Mouse (Mus musculus) limb, embryonic 14.5 days (tissue): ENCODE results near the gene Gm20431. TPM values are rescaled to one million over a fixed set of nuclear protein-coding genes. Genes with fewer than 3 reads are reported as not detected.

ENCODE experiments used
- ATAC-seq: fragments of 200-750 bp; cut with Nextera tagmentation; 2 replicates; pipeline ENCODE4 v1.8.0; 2017; ENCODE audit warnings: low read depth, moderate number of reproducible peaks, moderate TSS enrichment; ENCODE audit not compliant: low FRiP score
- DNase-seq: peaks from one replicate; pipeline ENCODE4 v3.0.0-alpha.2; 2015; ENCODE audit warnings: low spot score
- H3K27ac ChIP-seq: fragments of 300-500 bp; sonication (generic); replicated peaks from 2 replicates; pipeline ENCODE4 v1.5.1; 2014; ENCODE audit warnings: low read depth, mild to moderate bottlenecking, low read length, moderate library complexity, mixed read lengths
- H3K27me3 ChIP-seq: fragments of 300-500 bp; sonication (generic); 2 replicates; pipeline ENCODE4 v1.6.1; 2014; ENCODE audit warnings: low read length, mixed read lengths; ENCODE audit not compliant: control insufficient read depth, insufficient read depth
- H3K36me3 ChIP-seq: fragments of 300-500 bp; sonication (generic); 2 replicates; pipeline ENCODE4 v1.6.1; 2014; ENCODE audit warnings: mild to moderate bottlenecking, low read length, moderate library complexity, mixed read lengths; ENCODE audit not compliant: control insufficient read depth, insufficient read depth
- H3K4me1 ChIP-seq: fragments of 300-500 bp; sonication (generic); 2 replicates; pipeline ENCODE4 v1.6.1; 2014; ENCODE audit warnings: antibody characterized with exemption, low read length, mixed read lengths; ENCODE audit not compliant: control insufficient read depth, insufficient read depth
- H3K4me2 ChIP-seq: fragments of 300-500 bp; sonication (generic); replicated peaks from 2 replicates; pipeline ENCODE4 v1.6.1; 2014; ENCODE audit warnings: low read depth, mild to moderate bottlenecking, low read length, moderate library complexity; ENCODE audit not compliant: severe bottlenecking
- H3K4me3 ChIP-seq: fragments of 300-500 bp; sonication (generic); replicated peaks from 2 replicates; pipeline ENCODE4 v1.5.1; 2014; ENCODE audit warnings: low read length
- H3K9ac ChIP-seq: fragments of 300-500 bp; sonication (generic); 2 replicates; pipeline ENCODE4 v1.6.1; 2014; ENCODE audit warnings: mild to moderate bottlenecking, low read depth, low read length, moderate library complexity; ENCODE audit not compliant: severe bottlenecking
- H3K9me3 ChIP-seq: fragments of 300-500 bp; sonication (generic); 2 replicates; pipeline ENCODE4 v1.6.1; 2016; ENCODE audit warnings: low read length; ENCODE audit not compliant: control insufficient read depth
- POLR2A ChIP-seq: fragments of 200-500 bp; IDR thresholded peaks from 2 replicates; pipeline ENCODE4 v1.8.0; 2012; ENCODE audit warnings: inconsistent platforms, mild to moderate bottlenecking, moderate library complexity, borderline replicate concordance; ENCODE audit not compliant: insufficient read depth, insufficient read length; ENCODE audit errors: extremely low read depth
- WGBS: fragments of 180-500 bp; shearing (Covaris S2); extraction: QIAGEN DNeasy Blood & Tissue Kit; methylation state at CpG from one replicate; pipeline ENCODE4 v1.1.7; 2014; 5-methylcytosine and 5-hydroxymethylcytosine counted together
- polyA plus RNA-seq, 2 experiments: library from polyadenylated mRNA; depleted of rRNA in 1 of 2; stranded (reverse) in 1 of 2; unstranded in 1 of 2; fragments of >200 nt; fragmentation: Nextera tagmentation in 1 of 2; extraction: Ambion mirVana in 1 of 2; gene quantifications; 2 replicates each; pipeline versions ENCODE4 v1.2.1 to v1.2.3; 2012 to 2014

Gm20431 gene
- polyA plus RNA-seq, 2 experiments: 6.1 to 7.5 TPM

DNA sequence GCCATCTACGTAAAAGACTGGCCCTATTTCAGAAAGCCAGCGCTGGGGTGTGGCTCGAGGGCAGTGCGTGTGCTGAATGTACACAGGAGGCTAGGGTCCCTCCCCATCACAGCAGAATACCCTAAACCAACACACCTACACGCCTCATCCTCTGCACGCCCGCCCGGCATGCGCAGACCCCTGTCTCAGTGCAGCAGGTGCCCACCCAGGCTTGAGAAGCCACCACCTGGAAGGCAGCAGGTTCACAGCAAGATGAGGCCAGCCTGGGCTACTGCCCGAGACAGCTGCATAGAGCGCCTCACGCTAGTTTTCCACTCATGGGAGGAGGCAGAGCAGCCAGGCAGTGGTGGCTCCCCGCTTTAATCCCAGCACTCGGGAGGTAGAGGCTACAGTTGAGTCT is 49.2 kb downstream of the Gm20431 start:
- Histone ChIP-seq H3K4me1 (no peaks in the 10 kb centered on the region), H3K27ac (no peak overlapping the region), H3K4me3 (no peak overlapping the region), H3K9ac (no peak overlapping the region), H3K9me3 (no peaks in the 10 kb centered on the region), H3K4me2 (no peak overlapping the region), H3K36me3 (peaks cover 75% of the 10 kb centered on the region), H3K27me3 (no peaks in the 10 kb centered on the region)
- TF ChIP-seq POLR2A: no peak
- ATAC-seq (no peak), DNase-seq (no peak)
- WGBS: 95% methylated on average over 13 of the region's 14 CpGs

- Histone ChIP-seq H3K36me3 (peaks cover 75% of the 10 kb centered on the region), H3K27ac (no peak overlapping the region), H3K9me3 (no peaks in the 10 kb centered on the region), H3K4me3 (no peak overlapping the region), H3K9ac (no peak overlapping the region), H3K4me2 (no peak overlapping the region), H3K4me1 (no peaks in the 10 kb centered on the region), H3K27me3 (no peaks in the 10 kb centered on the region)
- TF ChIP-seq POLR2A: no peak
- ATAC-seq: no peak
- WGBS: 91% methylated on average over 10 of the region's 10 CpGs
- DNase-seq: no peak
Measured at GRCm38 (mm10) chr2:167611287-167611686, 50.0 kb downstream of the Gm20431 start.

- Histone ChIP-seq H3K9ac (no peak overlapping the region), H3K4me3 (no peak overlapping the region), H3K27me3 (no peaks in the 10 kb centered on the region), H3K36me3 (peaks cover 37% of the 10 kb centered on the region), H3K9me3 (no peaks in the 10 kb centered on the region), H3K4me2 (no peak overlapping the region), H3K27ac (no peak overlapping the region), H3K4me1 (0 out of 2 replicates have a peak, but pooled peaks cover 2% of the 10 kb centered on the region)
- WGBS: 73% methylated on average over 4 of the region's 4 CpGs
- ATAC-seq (0 out of 2 replicates have a peak, but pooled peaks have one; percentile 18), DNase-seq (no peak)
- TF ChIP-seq POLR2A: no peak
Measured at GRCm38 (mm10) chr2:167606745-167607123, 54.6 kb downstream of the Gm20431 start.

- H3K9me3 ChIP-seq: no peaks in the 10 kb centered on the region
- no peak overlapping the region for H3K27ac ChIP-seq
- TF ChIP-seq POLR2A: no peak
- H3K4me1 ChIP-seq: 0 out of 2 replicates have a peak, but pooled peaks cover 2% of the 10 kb centered on the region
- H3K9ac ChIP-seq: no peak overlapping the region
- H3K36me3 ChIP-seq: peaks cover 31% of the 10 kb centered on the region
- no peak overlapping the region for H3K4me2 ChIP-seq
- DNase-seq (no peak), ATAC-seq (0 out of 2 replicates have a peak, but pooled peaks have one; percentile 7)
- WGBS: 74% methylated on average over 17 of the region's 17 CpGs
- H3K27me3 ChIP-seq: no peaks in the 10 kb centered on the region
- H3K4me3 ChIP-seq: no peak overlapping the region
Measured at GRCm38 (mm10) chr2:167605817-167606744, 55.2 kb downstream of the Gm20431 start.

DNA sequence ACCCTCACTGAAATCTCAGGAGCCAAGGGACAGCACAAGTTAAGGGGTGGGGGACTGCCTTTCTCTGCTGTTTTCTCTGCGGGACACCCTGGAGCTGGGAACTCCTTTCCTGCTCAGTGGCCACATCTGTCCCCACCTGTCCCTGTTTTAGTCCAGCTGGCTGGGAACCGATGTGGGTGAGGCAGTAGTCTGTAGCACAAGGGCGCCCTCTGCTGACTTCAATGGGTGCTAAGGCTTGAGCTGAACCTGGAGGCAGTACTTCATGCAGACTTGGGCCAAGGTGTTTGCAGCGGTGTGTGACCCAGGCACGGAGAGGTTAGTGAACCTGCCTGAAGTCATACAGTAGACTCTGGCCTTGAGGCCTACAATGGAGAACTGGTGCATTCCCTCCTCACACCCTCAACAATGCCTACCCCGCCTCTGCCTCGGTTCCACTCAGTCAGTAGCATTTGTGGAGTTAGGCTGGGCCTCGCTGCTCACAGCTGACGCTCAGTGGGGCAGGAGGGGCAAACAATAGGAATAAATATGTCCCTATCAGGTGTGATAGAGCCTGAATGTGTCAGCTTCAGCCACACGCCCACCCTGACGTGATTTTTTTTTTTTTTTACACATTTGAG is 56.0 kb downstream of the Gm20431 start:
- WGBS: 29% methylated on average over 11 of the region's 11 CpGs
- H3K9me3 ChIP-seq: no peaks in the 10 kb centered on the region
- H3K4me3 ChIP-seq: no peak overlapping the region
- H3K27ac ChIP-seq: no peak overlapping the region
- no peaks in the 10 kb centered on the region for H3K27me3 ChIP-seq
- H3K4me2 ChIP-seq: no peak overlapping the region
- peaks cover 28% of the 10 kb centered on the region for H3K36me3 ChIP-seq
- H3K9ac ChIP-seq: no peak overlapping the region
- TF ChIP-seq POLR2A: no peak
- 0 out of 2 replicates have a peak, but pooled peaks cover 2% of the 10 kb centered on the region for H3K4me1 ChIP-seq
- ATAC-seq (peak; percentile 42; the same call in 1 of the 2 replicates), DNase-seq (peak; percentile 91)
